Mouse (Mus musculus) embryonic stem cell, embryonic (primary cell): Measurements from ENCODE around the gene Cnga1.

Experiments
- CTCF ChIA-PET, 4 experiments: fragments of 300-600 bp in 2 of 4; fragments of 350-600 bp in 2 of 4; sonication (Branson Sonifier 250); formaldehyde crosslinking; loops; one replicate each; lab custom pipeline; 2022; ENCODE audit warnings: inconsistent platforms in 2 of 4; lab: Charles Lee
- POLR2A ChIA-PET, 4 experiments: fragments of 300-600 bp in 2 of 4; fragments of 350-600 bp in 2 of 4; sonication (Branson Sonifier 250); formaldehyde crosslinking; loops; one replicate each; lab custom pipeline; 2022; ENCODE audit warnings: antibody characterized with exemption in 4 of 4, inconsistent platforms in 1 of 4; lab: Charles Lee

The Cnga1 gene

GRCm38 (mm10) chr5:72647958-72648595 is 4.0 kb upstream of the Cnga1 start:
- POLR2A ChIA-PET: interaction anchor here in 1 of 4 experiments (0.8 kb wide), 1 partner anchor 476 kb away, joined by 3 read pairs; no protein-coding TSS in a partner anchor
- CTCF ChIA-PET: interaction anchor here in 3 of 4 experiments (0.5 to 3.0 kb wide), 4 partner anchors 16 to 298 kb away, joined by 3 to 14 read pairs (median 3); no protein-coding TSS in a partner anchor

- ChIA-PET POLR2A (interaction anchor here in 2 of 4 experiments (0.5 to 0.8 kb wide), 3 partner anchors 63 to 475 kb away, joined by 3 read pairs; partner anchors contain the start of gene Nfxl1 (in 1 of the 2)), CTCF (interaction anchor here in 3 of 4 experiments (0.5 to 3.0 kb wide), 3 partner anchors 17 to 308 kb away, joined by 3 to 14 read pairs (median 3); no protein-coding TSS in a partner anchor)
Measured at GRCm38 (mm10) chr5:72647418-72647907, 3.4 kb upstream of the Cnga1 start, which contains the start of gene Nipal1. TSS of gene Nipal1 (plus strand) at chr5:72647795.

GRCm38 (mm10) chr5:72646996-72647395 is 2.9 kb upstream of the Cnga1 start:
- ChIA-PET CTCF (interaction anchor here in 2 of 4 experiments (0.5 to 3.0 kb wide), 2 partner anchors 18 to 307 kb away, joined by 3 to 14 read pairs; no protein-coding TSS in a partner anchor), POLR2A (interaction anchor here in 2 of 4 experiments (0.5 kb wide), 2 partner anchors 63 to 88 kb away, joined by 3 read pairs; partner anchors contain the start of gene Nfxl1 (in 1 of the 2))

- ChIA-PET CTCF (interaction anchor here in 1 of 4 experiments (1.7 kb wide), 1 partner anchor 45 kb away, joined by 5 read pairs; no protein-coding TSS in a partner anchor), POLR2A (no interaction called here)
Measured at GRCm38 (mm10) chr5:72646131-72646530, 2.1 kb upstream of the Cnga1 start.

GRCm38 (mm10) chr5:72643655-72644054 is 420 bp downstream of the Cnga1 start:
- POLR2A ChIA-PET: interaction anchor here in 1 of 4 experiments (0.6 kb wide), 1 partner anchor 141 kb away, joined by 3 read pairs; no protein-coding TSS in a partner anchor
- CTCF ChIA-PET: no interaction called here

GRCm38 (mm10) chr5:72640072-72640471 is 4.0 kb downstream of the Cnga1 start:
- ChIA-PET CTCF (no interaction called here), POLR2A (no interaction called here)

GRCm38 (mm10) chr5:72636576-72636975 is 7.5 kb downstream of the Cnga1 start:
- CTCF ChIA-PET: no interaction called here
- POLR2A ChIA-PET: no interaction called here

GRCm38 (mm10) chr5:72636122-72636521 is 8.0 kb downstream of the Cnga1 start:
- POLR2A ChIA-PET: no interaction called here
- CTCF ChIA-PET: no interaction called here

- ChIA-PET POLR2A (no interaction called here), CTCF (no interaction called here)
Measured at GRCm38 (mm10) chr5:72634791-72635271, 9.2 kb downstream of the Cnga1 start.

GRCm38 (mm10) chr5:72630026-72630425 is 14.0 kb downstream of the Cnga1 start:
- CTCF ChIA-PET: no interaction called here

GRCm38 (mm10) chr5:72621022-72621421 is 23.1 kb downstream of the Cnga1 start:
- CTCF ChIA-PET: interaction anchor here in 1 of 4 experiments (0.6 kb wide), 1 partner anchor 45 kb away, joined by 9 read pairs; no protein-coding TSS in a partner anchor
- POLR2A ChIA-PET: no interaction called here

More at GRCm38 (mm10) chr5:72630026-72630425, 14.0 kb downstream of the Cnga1 start:
- POLR2A ChIA-PET: no interaction called here

GRCm38 (mm10) chr5:72617413-72617812 is 26.7 kb downstream of the Cnga1 start:
- ChIA-PET CTCF (no interaction called here), POLR2A (no interaction called here)

- CTCF ChIA-PET: no interaction called here
- POLR2A ChIA-PET: no interaction called here
Measured at GRCm38 (mm10) chr5:72603138-72603537, 40.9 kb downstream of the Cnga1 start.

GRCm38 (mm10) chr5:72601006-72601405 is 43.1 kb downstream of the Cnga1 start:
- ChIA-PET POLR2A (interaction anchor here in 2 of 4 experiments (1.2 kb wide), 2 partner anchors 41 to 42 kb away, joined by 3 read pairs; partner anchors contain the start of gene Nfxl1 (in 2 of the 2)), CTCF (interaction anchor here (0.6 to 1.8 kb wide), 17 partner anchors 10 to 448 kb away, joined by 3 to 14 read pairs (median 3); partner anchors contain the start of gene Gm5868 (in 1 of the 4))

GRCm38 (mm10) chr5:72587192-72587681 is 56.8 kb downstream of the Cnga1 start, which contains the start of gene Gm5868:
TSS of gene Gm5868 (minus strand) at chr5:72587551.
- CTCF ChIA-PET: interaction anchor here in 1 of 4 experiments (1.8 kb wide), 1 partner anchor 14 kb away, joined by 4 read pairs; no protein-coding TSS in a partner anchor
- POLR2A ChIA-PET: interaction anchor here in 1 of 4 experiments (0.6 kb wide), 1 partner anchor 99 kb away, joined by 3 read pairs; no protein-coding TSS in a partner anchor

- POLR2A ChIA-PET: interaction anchor here in 1 of 4 experiments (0.6 kb wide), 1 partner anchor 309 kb away, joined by 5 read pairs; no protein-coding TSS in a partner anchor
- CTCF ChIA-PET: interaction anchor here in 1 of 4 experiments (1.8 kb wide), 1 partner anchor 14 kb away, joined by 4 read pairs; no protein-coding TSS in a partner anchor
Measured at GRCm38 (mm10) chr5:72586667-72587191, 57.3 kb downstream of the Cnga1 start.

GRCm38 (mm10) chr5:72586122-72586521 is 58.0 kb downstream of the Cnga1 start:
- ChIA-PET POLR2A (interaction anchor here in 1 of 4 experiments (0.6 kb wide), 1 partner anchor 308 kb away, joined by 5 read pairs; no protein-coding TSS in a partner anchor), CTCF (interaction anchor here in 2 of 4 experiments (0.6 to 1.8 kb wide), 2 partner anchors 15 to 434 kb away, joined by 4 to 11 read pairs; no protein-coding TSS in a partner anchor)

GRCm38 (mm10) chr5:72580970-72581332 is 63.1 kb downstream of the Cnga1 start, which contains the start of gene Zar1:
TSS of gene Zar1 (minus strand) at chr5:72581254.
- ChIA-PET CTCF (interaction anchor here in 1 of 4 experiments (1.0 kb wide), 1 partner anchor 432 kb away, joined by 3 read pairs; no protein-coding TSS in a partner anchor), POLR2A (interaction anchor here in 1 of 4 experiments (1.1 to 1.3 kb wide), 2 partner anchors 21 to 433 kb away, joined by 3 to 5 read pairs; partner anchors contain the start of gene Nfxl1)
